Mouse (Mus musculus) urinary bladder, postnatal 36 days (tissue): ENCODE results near the gene Oaz2.
"Not testable (repeated sequence)": the region's sequence is repeated elsewhere in the genome, so short reads cannot be mapped to it uniquely, and the experiment has no call there.

Experiments used
- DNase-seq, 2 experiments: peaks; one replicate each; pipeline ENCODE4 v3.0.0; 2022; ENCODE audit warnings: low spot score in 2 of 2, mixed read lengths in 1 of 2

Oaz2 gene

DNA sequence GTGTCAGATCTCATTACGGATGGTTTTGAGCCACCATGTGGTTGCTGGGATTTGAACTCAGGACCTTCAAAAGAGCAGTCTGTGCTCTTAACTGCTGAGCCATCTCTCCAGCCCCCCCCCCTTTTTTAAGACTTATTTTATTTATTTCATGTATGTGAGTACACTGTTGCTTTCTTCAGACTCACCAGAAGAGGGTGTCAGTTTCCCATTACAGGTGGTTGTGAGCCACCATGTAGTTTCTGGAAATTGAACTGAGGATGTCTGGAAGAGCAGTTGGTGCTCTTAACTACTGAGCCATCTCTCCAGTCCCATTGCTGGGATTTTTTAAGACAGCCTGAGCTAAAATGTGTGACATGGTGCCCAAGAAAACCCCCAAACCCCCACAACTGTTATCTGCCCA, 15.8 kb upstream of the Oaz2 start:
- DNase-seq = not testable (repeated sequence)

DNA sequence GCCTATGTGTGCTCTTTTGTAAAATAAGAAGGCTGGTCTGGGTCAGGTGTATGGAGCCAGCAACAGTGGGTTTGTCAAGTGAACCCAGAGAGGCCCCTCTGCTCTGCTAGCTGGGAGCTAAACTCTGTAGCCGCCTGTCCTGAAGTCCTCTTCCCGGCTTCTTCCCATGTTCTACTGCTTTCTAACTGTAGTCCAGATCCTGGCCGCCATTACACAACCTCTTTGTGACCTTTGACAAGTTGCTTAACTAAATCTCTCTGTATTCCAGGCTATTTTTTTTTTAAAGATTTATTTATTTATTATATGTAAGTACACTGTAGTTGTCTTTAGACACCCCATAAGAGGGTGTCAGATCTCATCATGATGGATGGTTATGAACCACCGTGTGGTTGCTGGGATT, 14.1 kb upstream of the Oaz2 start:
- DNase-seq = no peak

DNA sequence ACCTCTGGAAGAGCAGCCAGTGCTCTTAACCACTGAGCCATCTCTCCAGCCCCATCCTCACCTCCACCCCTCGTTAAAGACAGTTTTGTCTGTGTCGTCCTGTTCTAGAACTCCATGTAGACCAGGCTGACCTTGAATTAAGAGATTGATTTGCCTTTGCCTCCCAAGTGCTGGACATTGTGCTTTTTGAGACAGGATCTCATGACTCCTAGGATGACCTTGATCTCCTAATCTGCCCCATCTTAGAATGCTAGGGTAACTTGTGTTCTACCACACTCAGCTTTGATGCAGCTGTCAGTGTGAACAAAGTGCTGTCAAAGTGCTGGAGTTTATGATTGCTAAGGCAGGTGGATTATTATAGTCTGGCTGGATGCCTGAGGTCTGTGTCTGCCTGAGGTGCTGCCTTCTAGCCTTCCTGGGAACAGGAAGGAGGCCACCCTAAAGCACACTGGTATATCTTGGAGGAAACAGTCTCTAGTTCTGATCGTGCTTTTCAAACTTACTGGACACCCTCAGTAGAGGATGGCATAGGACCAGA, 13.0 kb upstream of the Oaz2 start:
- DNase-seq = no peak

DNA sequence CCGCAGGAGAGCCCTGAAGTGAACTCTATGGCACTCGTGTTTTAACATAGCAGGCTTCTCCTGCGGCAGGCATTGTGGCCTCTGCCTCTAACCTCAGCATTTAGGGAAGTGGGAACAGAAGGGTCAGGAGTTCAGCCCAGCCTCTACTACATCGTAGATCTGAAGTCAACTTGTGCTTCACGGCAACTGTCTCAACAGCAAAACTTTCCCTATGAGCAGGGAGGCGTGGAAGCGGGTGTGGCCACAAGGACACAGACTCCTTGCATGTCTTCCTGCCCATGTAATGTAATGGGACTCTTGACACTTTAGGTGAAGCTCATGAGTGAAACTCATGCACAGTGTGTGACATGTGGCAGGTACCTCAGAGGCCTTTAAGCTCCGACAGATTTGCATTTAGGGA, 12.3 kb upstream of the Oaz2 start:
- DNase-seq = no peak

DNA sequence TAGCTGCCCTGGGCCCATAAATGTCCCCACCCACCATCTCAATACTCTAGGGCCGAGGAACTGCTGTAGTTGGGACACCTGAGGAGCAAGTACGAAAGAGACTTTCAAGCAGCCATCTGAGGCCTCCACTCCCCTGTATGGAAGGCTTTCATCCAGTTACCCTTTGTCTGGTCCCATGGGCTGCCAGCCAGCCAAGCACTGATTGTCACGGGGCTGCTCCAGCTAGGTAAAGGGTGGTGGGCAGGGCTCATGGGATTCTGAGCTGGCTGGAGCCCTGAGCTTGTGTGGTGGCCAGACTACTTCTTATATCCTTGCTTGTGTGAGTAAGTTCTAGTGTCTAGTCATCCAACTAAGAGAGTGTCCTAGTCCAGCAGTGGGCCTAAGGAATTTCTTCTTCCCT, 10.6 kb upstream of the Oaz2 start:
- no peak for DNase-seq

DNA sequence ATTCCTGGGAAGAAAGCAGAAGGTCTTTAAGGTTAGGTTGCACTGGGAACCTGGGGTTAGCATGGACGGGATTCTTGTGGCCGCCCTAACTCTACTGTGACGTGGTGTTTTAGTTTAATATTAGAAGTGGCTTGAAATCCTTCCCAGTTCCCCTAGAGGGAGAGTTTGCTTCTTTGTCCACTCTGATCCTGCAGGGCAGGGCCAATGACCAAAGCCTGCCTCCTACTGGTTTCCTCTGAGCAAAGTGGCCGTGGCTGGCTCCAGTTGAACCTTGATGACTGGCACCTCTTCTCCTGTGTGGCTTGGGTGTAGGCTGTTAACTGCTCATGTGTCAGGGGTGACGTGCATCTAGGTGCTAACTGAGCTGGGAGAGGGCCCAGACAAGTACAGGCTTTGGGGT, 6.8 kb upstream of the Oaz2 start:
- no peak for DNase-seq

DNA sequence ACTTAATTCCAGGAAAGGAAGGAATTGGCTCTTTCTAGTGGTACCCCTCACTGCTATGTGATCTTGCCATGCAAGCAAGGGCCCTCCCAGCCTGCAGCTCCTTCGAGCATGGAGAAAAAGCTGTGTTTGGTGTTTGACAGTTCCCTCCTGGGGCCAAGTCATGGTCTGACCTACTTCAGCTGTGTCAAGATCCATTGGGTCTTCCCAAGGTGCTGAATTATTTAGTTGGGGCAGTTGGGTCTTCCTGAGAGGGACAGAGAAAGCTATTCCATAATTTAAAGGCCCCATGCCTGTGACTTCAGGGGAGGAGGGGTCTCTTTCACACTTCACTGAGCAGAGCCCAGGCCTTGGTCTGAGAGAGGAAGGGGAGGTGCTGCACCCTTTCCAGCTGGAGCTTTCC, 6.3 kb upstream of the Oaz2 start:
- DNase-seq = no peak

DNA sequence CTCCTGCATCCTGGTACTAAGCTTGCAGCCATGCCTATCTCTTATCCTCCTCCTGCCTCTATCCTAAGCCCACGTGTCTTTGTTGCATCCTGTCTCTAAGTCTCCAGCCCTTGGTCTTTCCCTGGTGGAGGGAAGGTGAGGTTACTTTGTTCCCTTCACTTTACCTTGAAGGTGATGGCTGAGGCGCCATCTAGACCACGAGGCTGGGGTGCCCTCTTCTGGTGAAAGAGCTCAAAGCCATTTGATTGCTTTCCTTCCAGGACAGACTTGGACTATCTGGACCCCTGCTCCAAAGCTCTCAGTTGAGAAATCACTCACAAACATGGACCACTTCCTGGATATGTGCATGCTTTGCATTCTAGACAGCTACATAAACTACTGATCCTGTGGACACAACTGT, 3.6 kb upstream of the Oaz2 start:
- peak; percentile 71 for DNase-seq

DNA sequence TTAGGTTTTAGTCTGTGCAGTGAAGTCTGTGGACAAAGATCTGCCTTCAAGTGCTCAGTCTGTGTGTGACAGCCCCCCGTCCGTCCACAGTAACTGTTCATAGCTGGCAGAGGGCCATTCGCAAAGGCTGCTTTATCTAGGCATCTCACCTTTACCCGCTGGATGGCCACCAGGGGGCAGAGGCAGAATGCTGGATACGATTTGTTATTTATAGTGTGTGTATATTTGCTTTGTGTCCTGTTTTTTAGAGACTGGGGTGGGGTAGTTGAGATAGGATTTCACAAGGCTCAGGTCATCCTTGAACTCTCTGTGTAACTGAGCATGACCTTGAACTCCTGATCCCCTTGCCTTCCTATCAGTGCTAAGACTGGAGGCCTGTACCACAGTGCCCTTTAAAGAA, 1.8 kb upstream of the Oaz2 start:
- peak; percentile 58 to 70 for DNase-seq

DNA sequence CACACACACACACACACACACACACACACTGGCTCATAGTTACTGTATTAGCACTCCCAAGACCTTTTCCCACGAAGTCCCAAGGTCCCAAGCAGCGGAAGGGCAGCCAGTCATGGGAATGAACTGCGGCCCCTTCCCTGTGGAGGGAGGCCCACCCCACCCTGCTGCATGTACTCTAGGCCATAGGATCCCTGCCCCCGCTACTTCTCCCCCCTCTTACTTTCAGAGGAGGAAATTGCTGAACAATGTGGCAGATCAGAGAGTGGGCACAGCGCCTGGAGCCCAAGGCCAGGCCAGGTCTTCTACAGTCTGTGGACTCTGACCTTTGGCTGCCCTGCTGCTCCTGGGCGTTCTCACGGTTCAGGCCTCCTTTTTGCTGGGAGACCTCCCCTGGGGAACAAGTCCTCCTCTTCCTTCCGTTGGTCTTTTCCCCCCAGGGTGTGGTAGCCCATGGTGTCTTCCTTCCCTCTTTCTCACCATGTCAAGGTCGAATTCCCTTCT, 3.7 kb downstream of the Oaz2 start:
- DNase-seq = peak in 1 of 2 experiments; percentile 63

DNA sequence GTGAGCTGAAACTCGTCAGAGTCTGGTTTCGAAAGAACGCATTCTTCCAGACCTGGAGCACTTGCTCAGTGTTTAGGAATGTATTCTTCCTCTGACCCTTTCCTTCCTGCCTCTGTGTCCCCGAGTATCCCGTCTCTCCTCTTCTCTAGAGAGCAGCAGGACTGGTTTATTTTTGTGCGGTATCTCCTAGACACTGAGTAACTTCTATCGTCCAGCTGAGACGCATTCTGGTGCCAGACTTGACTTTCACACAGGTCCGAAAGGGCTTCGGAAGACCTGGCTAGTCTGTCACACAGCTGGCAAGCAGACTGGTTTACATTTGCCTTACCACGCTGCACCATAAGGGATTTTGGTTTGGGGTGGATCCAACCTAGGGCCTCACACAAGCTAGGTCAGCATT, 5.2 kb downstream of the Oaz2 start:
- no peak for DNase-seq

DNA sequence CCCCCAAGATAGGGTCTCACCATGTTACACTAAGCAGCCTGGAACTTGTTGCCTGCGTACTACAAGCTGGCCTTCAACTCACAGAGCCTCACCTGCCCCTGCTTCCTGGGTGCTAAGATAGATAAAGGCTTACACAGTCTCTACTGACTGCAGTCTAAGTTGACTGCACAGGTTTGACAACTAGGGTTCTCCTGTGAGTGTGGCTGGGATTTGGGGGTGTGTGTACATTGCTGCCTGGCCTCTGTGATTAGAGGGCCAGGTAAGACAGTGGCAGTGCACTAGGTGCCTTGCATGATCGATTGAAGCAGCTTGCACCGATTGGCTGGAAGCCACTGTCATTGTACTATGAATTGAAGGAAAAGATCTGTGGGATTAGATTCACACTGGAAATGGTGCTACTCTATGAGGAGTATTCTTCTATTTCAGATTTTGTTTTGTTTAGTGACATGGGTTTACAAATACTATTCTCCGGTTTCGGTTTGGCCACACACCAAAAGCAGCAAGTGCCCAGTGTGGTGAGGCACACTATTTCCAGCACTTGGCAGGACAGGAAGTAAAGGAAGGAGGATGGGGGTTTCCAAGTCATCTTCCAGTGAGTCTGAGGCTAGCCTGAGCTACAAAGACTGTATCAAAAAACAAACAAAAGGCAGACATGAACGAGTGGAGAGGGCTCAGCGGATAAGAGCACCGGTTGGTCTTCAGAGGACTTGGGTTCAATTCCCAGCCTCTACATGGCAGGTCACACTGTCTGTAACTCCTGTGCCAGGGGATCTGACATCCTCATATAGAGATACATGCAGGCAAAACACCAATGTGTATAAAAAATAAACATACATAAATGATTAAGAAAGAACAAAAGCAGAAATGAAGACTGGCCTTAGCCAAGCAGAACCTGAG, 7.9 kb downstream of the Oaz2 start:
- no peak for DNase-seq

DNA sequence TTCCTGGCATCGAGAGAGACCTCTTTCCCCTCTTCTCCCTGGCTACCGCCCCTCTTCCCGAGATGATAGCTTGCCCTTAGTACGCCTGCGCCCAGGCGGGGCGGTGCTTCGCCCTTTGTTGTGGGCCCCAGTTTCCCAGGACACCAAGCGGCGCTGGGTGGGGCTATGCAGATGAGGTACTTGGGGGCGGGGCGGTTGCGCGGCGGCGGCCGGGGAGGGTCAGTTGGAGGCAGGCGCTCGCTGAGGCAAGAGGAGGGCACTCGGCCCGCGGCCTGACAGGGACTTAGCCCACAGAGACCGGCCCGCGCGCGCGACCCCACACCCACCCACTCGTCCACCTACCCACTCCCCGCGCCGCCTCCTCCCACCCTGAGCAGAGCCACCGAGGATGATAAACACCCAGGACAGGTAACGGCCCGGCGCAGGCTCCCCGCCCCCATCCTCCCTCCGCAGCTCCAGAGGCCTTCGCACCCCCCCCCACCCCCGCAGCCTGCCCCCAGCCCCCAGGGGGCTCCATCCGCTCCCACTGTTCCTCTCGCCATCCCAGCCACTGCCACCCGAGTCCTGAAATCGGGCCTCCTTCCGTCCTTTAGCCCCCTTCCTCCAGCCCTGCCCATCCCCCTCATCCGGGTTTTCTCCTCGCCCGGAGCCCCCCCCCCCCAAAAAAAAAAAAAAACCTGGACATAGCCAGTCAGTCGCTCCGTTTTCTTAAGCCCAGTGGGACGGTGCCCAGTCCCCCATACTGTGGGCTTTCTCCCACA, 8.7 kb downstream of the Oaz2 start:
- DNase-seq = peak; percentile 96 to 97

DNA sequence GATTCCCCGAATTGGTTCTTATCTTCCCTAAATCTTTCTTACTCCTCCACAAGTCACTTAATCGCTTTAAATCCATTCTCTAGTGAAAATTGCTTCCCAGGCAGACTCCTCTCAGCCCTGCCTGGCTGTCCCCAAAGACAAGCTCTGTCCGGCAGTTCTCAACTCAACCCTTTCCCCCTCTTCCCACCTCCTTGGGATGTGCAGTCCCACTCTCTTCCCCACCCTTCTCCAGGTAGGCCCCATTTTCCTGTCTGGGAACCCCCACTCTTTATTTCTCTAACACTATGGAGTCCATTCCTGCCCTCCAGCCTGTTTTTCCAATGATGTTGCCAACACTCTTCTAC, 9.3 kb downstream of the Oaz2 start:
- no peak for DNase-seq

DNA sequence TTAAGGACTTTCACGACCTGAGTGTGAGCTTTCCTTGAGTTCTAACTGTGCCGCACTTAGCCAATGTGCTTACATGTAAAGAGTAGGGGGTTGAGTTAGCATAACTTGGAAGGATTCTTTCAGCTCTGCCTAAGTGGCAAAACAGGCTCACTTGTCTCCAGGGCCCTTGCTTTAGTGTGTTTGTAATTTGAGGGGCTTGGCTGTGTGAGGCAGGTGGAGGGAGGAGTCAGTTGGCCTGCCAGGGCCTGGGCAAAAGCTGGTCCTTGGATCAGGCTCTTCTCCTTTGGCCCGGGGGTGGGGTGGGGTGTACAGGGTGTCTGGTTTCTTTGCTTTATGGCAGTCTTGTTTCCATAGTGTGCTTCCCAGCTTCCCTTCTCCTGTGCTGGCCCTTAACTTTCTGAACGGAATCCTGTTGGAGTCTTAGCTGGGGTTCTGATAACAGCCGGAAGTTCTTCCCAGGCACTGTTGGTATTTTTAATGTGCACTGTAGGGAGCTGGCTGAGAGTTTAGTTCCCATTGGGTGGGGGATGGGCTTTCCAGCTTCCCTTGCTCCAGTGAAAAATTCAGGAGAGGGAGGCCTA, 11.5 kb downstream of the Oaz2 start:
- no peak for DNase-seq

DNA sequence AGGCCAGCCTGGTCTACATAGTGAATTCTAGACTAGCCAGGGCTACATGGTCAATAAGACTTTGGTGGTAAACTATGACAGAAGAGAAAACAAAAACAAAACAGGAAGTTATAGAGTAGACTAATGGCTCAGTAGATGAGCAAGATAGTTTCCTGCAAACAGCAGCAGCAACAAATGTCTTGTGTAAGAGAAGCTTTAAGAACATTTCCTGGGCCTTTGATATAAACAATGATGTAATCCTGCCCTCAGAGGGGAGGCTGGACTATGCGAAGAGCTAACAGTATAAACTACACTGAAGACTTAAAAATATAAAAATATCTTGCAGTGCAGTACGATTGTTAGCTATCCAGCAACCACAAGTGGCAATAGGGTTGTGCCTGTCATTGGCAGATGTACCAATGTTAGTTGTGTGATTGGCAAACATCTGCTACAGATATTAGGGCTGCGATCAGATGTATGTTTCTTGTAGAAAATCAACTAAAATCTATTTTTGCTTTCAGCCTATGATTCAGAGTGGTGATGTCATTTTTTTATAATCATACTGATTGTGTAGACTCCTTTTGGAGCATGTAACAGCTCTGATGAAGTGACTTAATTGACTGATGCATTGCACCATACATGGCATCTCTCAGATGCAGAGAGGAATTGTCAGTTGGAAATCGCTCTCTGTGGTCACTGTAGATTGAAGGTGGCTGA, 13.3 kb downstream of the Oaz2 start:
- DNase-seq = no peak

DNA sequence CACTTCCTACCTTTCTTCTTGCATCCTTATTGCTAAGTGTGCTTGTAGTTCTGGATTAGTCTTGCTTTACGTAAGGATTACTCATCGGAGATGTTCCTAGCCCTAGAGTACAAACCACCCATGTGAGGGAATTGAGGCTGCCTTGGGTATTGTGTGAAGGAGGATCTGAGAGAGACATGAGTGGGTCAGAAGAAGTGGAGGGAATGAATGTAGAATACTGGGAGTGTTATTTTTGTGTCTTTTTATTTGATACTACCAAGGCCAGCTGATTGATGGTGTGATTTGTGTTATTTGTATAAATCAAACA, 13.8 kb downstream of the Oaz2 start:
- DNase-seq = no peak

DNA sequence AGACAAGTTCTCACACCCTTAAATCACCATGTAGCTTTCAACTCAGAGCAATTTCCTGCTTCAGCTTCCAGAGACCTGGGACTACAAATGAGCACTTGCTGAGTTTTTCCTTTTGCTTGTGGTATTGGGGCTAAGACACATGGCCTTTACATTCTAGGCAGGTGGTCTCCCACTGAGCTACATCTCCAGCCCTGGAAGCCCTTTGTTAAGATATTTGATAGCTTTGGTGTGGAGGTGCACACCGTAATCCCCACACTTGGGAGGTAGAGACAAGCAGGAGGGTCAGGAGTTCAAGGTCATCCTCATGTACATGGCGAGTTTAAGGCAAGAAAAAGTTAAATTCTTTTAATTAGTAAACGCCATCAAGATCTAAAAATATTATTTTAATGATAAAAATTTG, 14.4 kb downstream of the Oaz2 start:
- DNase-seq = no peak

DNA sequence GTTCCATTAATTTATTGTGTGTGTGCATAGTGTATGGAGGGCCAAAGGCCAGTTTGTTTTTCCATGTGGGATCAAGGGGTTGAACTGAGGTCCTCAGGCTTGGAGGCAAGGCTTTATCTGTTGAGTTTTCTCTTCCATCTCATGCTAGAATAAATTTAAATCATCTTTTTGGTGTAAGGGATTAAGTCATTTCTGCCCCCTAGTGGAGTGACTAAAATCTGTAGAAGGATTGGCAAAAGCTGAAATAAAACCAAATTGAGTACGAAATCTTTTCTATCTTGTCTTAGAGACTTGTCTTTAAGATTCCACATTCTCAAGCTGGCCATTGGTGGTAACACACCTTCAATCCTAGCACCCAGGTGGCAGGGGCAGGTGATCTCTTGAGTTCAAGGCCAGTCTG, 15.2 kb downstream of the Oaz2 start:
- no peak for DNase-seq

DNA sequence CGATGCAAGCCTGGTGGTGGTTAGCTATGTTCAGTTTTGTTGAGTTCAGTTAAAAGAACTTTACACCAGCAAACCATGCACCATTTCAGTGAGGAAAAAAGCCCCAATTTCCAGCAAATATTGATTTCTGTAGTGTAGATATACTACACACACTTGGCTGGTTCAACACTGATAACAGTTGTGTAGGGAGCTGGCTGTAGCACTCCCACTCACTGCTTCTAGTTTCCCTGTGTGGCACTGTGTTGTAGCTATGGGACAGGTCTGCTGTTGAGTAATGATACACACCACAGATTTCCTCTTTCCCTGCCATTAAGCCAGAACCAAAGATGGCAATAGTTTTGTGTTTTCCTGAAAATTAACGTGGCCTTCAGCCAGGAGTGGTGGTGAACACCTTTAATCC, 16.9 kb downstream of the Oaz2 start:
- no peak for DNase-seq

DNA sequence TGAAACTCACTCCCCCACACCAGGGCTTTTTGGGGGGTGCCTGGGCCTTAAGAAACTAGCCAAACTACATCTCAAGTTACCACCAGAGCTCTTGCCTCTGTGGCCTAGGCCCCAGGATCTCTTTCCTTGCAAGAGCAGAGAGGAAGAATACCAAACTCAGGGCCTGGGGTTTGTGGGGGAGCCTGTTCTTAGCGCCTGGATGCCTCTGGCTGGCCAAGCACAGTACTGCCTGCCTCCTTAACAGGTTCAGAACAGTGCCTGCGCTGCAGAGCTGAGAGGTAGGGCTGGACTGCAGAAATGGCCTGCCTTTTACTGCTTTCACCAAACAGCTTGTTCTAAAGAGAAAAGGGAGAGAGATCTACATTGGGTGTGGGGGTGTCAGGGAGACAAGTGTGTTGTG, 22.1 kb downstream of the Oaz2 start:
- DNase-seq = not testable (repeated sequence)

DNA sequence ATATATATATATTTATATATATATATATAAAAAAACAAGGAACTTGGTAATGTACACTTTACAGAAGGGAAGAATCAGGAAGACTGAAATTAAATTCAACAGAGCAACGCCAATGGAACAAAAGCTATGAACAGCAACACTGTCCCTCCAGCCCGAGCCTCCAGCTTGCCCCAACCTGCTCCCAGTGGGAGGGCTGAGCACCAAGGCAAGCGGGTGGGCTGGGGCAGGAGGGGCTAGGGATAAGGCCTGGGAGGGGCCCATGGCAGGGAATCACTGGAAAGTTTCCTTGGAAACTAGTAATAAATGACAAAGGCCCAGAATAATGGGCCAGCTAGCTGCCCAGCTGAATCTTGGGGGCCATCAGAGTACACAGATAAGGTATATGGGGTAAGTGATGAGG, 24.7 kb downstream of the Oaz2 start:
- DNase-seq = no peak
